In genomic region chr7:66839463-66840007, GRCm38 (mm10) we compare ENCODE assay signal across 8 mouse cellular contexts. TPM values are rescaled to one million over a fixed set of nuclear protein-coding genes. Genes with fewer than 3 reads are reported as not detected.
A peak's percentile ranks its signal among the peaks of the same experiment; 100 is the strongest.
DNase-seq lines count a peak whose midpoint lies in the region; ATAC-seq and TF ChIP-seq lines count a peak whose summit lies in the region.

Gene Adamts17 (plus strand): TSS chr7:66839735.

- H3K4me3 ChIP-seq in hindbrain, embryonic 13.5 days, result peak within 1 kb of the TSS; percentile 69

- WGBS in hindbrain, embryonic 13.5 days, result under 1% methylated on average over 30 of the region's 30 CpGs

- H3K27me3 ChIP-seq in Patski, result peaks cover 18% of the 10 kb centered on the region
- peaks cover 36% of the 10 kb centered on the region for H3K27me3 ChIP-seq in hindbrain, embryonic 13.5 days

- peak; percentile 87 for DNase-seq in Patski (ENCODE audit: low read depth, low spot score)
- DNase-seq in cerebellum, postnatal 10 days, result peak; percentile 97 to 98
- DNase-seq in frontal cortex, postnatal 25 days (ENCODE audit: low spot score in 2 of 2), result peak; percentile 89 to 94
- DNase-seq in layer of hippocampus, postnatal 14 days (ENCODE audit: low spot score in 2 of 2), result peak; percentile 90 to 97
- DNase-seq in lung, postnatal 10 days, result peak; percentile 98
- peak; percentile 90 for DNase-seq in ovary, postnatal 36 days (ENCODE audit: low spot score)
- DNase-seq in thymus, postnatal 14 days, result peak; percentile 93

- no peaks in the 10 kb centered on the region for H3K36me3 ChIP-seq in hindbrain, embryonic 13.5 days

- CTCF ChIA-PET in Patski (lab: Charles Lee), result interaction anchor here (1.2 to 2.0 kb wide), 5 partner anchors 24 to 134 kb away, joined by 3 to 9 read pairs (median 4); no protein-coding TSS in a partner anchor

- peak; percentile 97 for TF ChIP-seq CTCF in Patski (IDR thresholded peaks at IDR 0.05)

- H3K9me3 ChIP-seq in hindbrain, embryonic 13.5 days, result no peaks in the 10 kb centered on the region

- peak within 1 kb of the TSS; percentile 79 for H3K27ac ChIP-seq in hindbrain, embryonic 13.5 days

- POLR2A ChIA-PET in Patski (lab: Charles Lee), result no interaction called here

- peak within 1 kb of the TSS; percentile 79 for H3K9ac ChIP-seq in hindbrain, embryonic 13.5 days

- in situ Hi-C loops in Patski (cut with MboI; ENCODE audit: low pct_unique_long_range_greater_than_20kb), result loop anchor here (5.0 to 25.0 kb wide), 3 partner anchors 127 to 795 kb away; no protein-coding TSS in a partner anchor

- H3K4me2 ChIP-seq in hindbrain, embryonic 13.5 days, result peak within 1 kb of the TSS; percentile 97

- H3K4me1 ChIP-seq in hindbrain, embryonic 13.5 days (replicated peaks), result peaks cover 15% of the 10 kb centered on the region

- ATAC-seq in Patski, result peak; percentile 96
- peak; percentile 98 for ATAC-seq in hindbrain, embryonic 13.5 days (ENCODE audit: low FRiP score)

RNA-seq across cellular contexts. Expression of gene Adamts17, which starts in this region (rescaled TPM):
- polyA plus RNA-seq in Patski (2021), result 0.04 TPM
- 2.1 and 2.4 TPM in 2 replicates for polyA plus RNA-seq in hindbrain, embryonic 13.5 days (2015; fragmentation: Nextera tagmentation; extraction: Ambion mirVana)
- 10 to 100 TPM; 29.6 to 31.8 TPM for total RNA-seq in layer of hippocampus, postnatal 14 days (2021)

Comparison
In these comparisons a context has a peak if more than half of its experiments do, and no peak if none do; other contexts are left out.
1. Peak in every context shown above with its lines: DNase-seq, ATAC-seq, H3K4me3 ChIP-seq and H3K27ac ChIP-seq.
2. Peak in DNase-seq and ATAC-seq in Patski; RNA of the gene not detected or under 1 TPM.